Mouse (Mus musculus) urinary bladder, adult 2 months (tissue): ENCODE results near the gene Dcaf6. TPM values are rescaled to one million over a fixed set of nuclear protein-coding genes. Genes with fewer than 3 reads are reported as not detected.

Experiments
- polyA plus RNA-seq: library from polyadenylated mRNA; depleted of rRNA; stranded (reverse); fragments of >200 nt; gene quantifications from 2 replicates; pipeline ENCODE4 v1.2.3, GENCODE M21; 2012; rRNA removed

Gene Dcaf6
- polyA plus RNA-seq, 1 experiment = 37.4 TPM

Other genes starting within 250 kb of the Dcaf6 start
- gene Tiprl, start 223.5 kb downstream of the Dcaf6 start, polyA plus RNA-seq = 40.2 and 41.2 TPM in 2 replicates
- gene Gpr161, start 164.7 kb downstream of the Dcaf6 start, polyA plus RNA-seq = 6.6 and 8.9 TPM in 2 replicates
- 78.2 and 91.6 TPM in 2 replicates for gene Mpc2, start 162 bp upstream of the Dcaf6 start, polyA plus RNA-seq
- 0.04 TPM in 1 of 2 replicates, not detected in the other for gene Adcy10, start 24.7 kb upstream of the Dcaf6 start, polyA plus RNA-seq
- gene Mpzl1, start 174.1 kb upstream of the Dcaf6 start, polyA plus RNA-seq = 77.7 and 84.2 TPM in 2 replicates
- gene Rcsd1, start 249.3 kb upstream of the Dcaf6 start, polyA plus RNA-seq = 13.2 and 16.6 TPM in 2 replicates